Mouse (Mus musculus) heart, postnatal 0 days (tissue): ENCODE data around the gene Clec4f. TPM values are rescaled to one million over a fixed set of nuclear protein-coding genes. Genes with fewer than 3 reads are reported as not detected.

ENCODE experiments used
- ATAC-seq: fragments of 200-750 bp; cut with Nextera tagmentation; 2 replicates; pipeline ENCODE4 v1.8.0; 2017; ENCODE audit warnings: low read depth, moderate number of reproducible peaks, moderate library complexity; ENCODE audit not compliant: insufficient read depth
- DNase-seq: peaks from one replicate; pipeline ENCODE4 v3.0.0-alpha.2; 2016; ENCODE audit warnings: low spot score
- H3K27ac ChIP-seq: fragments of 300-500 bp; sonication (generic); 2 replicates; pipeline ENCODE4 v1.5.1; 2014; ENCODE audit warnings: low read depth, mild to moderate bottlenecking
- H3K27me3 ChIP-seq: fragments of 300-500 bp; sonication (generic); 2 replicates; pipeline ENCODE4 v1.6.1; 2014; ENCODE audit warnings: low read length, mixed read lengths; ENCODE audit not compliant: control insufficient read depth, insufficient read depth
- H3K36me3 ChIP-seq: fragments of 300-500 bp; sonication (generic); replicated peaks from 2 replicates; pipeline ENCODE4 v1.6.1; 2014; ENCODE audit warnings: low read length, mixed read lengths; ENCODE audit not compliant: control insufficient read depth, insufficient read depth
- H3K4me1 ChIP-seq: fragments of 300-500 bp; sonication (generic); 2 replicates; pipeline ENCODE4 v1.6.1; 2014; ENCODE audit warnings: antibody characterized with exemption; ENCODE audit not compliant: control insufficient read depth, insufficient read depth
- H3K4me2 ChIP-seq: fragments of 300-500 bp; sonication (generic); 2 replicates; pipeline ENCODE4 v1.6.1; 2014; ENCODE audit warnings: low read depth, mild to moderate bottlenecking, low read length, moderate library complexity
- H3K4me3 ChIP-seq: fragments of 300-500 bp; sonication (generic); 2 replicates; pipeline ENCODE4 v1.5.1; 2014; ENCODE audit warnings: low read depth, low read length
- H3K9ac ChIP-seq: fragments of 300-500 bp; sonication (generic); replicated peaks from 2 replicates; pipeline ENCODE4 v1.6.1; 2014; ENCODE audit warnings: low read depth, low read length, mixed read lengths
- H3K9me3 ChIP-seq: fragments of 300-500 bp; sonication (generic); replicated peaks from 2 replicates; pipeline ENCODE4 v1.6.1; 2016; ENCODE audit warnings: low read length; ENCODE audit not compliant: control insufficient read depth
- CTCF ChIP-seq: IDR thresholded peaks from 2 replicates; pipeline ENCODE4 v1.5.1; 2016; ENCODE audit warnings: antibody characterized with exemption, control low read depth, low read depth
- EP300 ChIP-seq: IDR thresholded peaks from 2 replicates; pipeline ENCODE4 v1.6.1; 2016; ENCODE audit warnings: antibody characterized with exemption, low read depth
- WGBS: fragments of 180-500 bp; shearing (Covaris S2); extraction: QIAGEN DNeasy Blood & Tissue Kit; methylation state at CpG from one replicate; pipeline ENCODE4 v1.1.7; 2014; 5-methylcytosine and 5-hydroxymethylcytosine counted together
- polyA plus RNA-seq: library from polyadenylated mRNA; unstranded; fragments of >200 nt; fragmentation: Nextera tagmentation; extraction: Ambion mirVana; gene quantifications from 2 replicates; pipeline ENCODE4 v1.2.1, GENCODE M21; 2015
- total RNA-seq: library from RNA; depleted of rRNA; stranded (reverse); fragments of >200 nt; gene quantifications from 2 replicates; pipeline ENCODE4 v1.2.3, GENCODE M21; 2014; ENCODE audit warnings: low replicate concordance; rRNA removed

The Clec4f gene
- total and polyA plus RNA-seq, 2 experiments from 2014 or later, result 0.59 TPM; not detected in 1

DNA sequence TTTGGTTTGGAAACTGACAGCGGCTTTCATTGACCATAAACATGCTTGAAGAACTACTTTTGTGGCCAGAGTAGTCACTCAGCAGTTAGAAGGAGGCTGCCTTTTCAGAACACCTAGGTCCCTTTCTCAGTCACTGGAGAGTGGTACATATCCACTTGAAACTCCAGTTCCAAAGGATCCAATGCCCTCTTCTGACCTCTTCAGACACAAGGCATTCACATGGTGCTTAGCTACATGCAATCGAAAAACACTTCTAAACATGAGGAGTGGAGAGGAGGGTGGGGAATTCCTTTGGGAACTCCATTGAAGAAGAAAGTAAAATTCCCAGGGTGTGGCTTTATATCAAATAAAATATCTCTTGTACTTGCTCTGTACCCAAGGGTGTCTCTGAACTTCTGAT is 61.0 kb downstream of the Clec4f start:
- no peak overlapping the region for H3K9ac ChIP-seq
- H3K4me2 ChIP-seq, result no peak overlapping the region
- no peaks in the 10 kb centered on the region for H3K27me3 ChIP-seq
- DNase-seq, result no peak
- WGBS, result 93% methylated on average over 2 of the region's 2 CpGs
- ATAC-seq, result no peak
- no peak overlapping the region for H3K4me3 ChIP-seq
- no peaks in the 10 kb centered on the region for H3K36me3 ChIP-seq
- H3K27ac ChIP-seq, result no peak overlapping the region
- TF ChIP-seq EP300 (no peak), CTCF (no peak)
- peaks cover 28% of the 10 kb centered on the region for H3K4me1 ChIP-seq
- H3K9me3 ChIP-seq, result no peaks in the 10 kb centered on the region

Other genes with a start within 250 kb of the Clec4f start
- gene Tet3, start 197.1 kb downstream of the Clec4f start, total RNA-seq, result 14.1 and 17.3 TPM in 2 replicates
- 16.4 and 17.2 TPM in 2 replicates for gene Tet3, start 197.1 kb downstream of the Clec4f start, polyA plus RNA-seq
- gene Dguok, start 149.2 kb downstream of the Clec4f start, total RNA-seq, result 21.4 and 25.2 TPM in 2 replicates
- gene Dguok, start 149.2 kb downstream of the Clec4f start, polyA plus RNA-seq, result 51.7 and 58.4 TPM in 2 replicates
- 15.0 and 831 TPM in 2 replicates for gene Actg2, start 119.9 kb downstream of the Clec4f start, total RNA-seq
- gene Actg2, start 119.9 kb downstream of the Clec4f start, polyA plus RNA-seq, result 7.0 and 9.9 TPM in 2 replicates
- 1.2 and 1.5 TPM in 2 replicates for gene Stambp, start 83.5 kb downstream of the Clec4f start, total RNA-seq
- gene Stambp, start 83.5 kb downstream of the Clec4f start, polyA plus RNA-seq, result 22.9 and 24.6 TPM in 2 replicates
- gene Cd207, start 21.7 kb upstream of the Clec4f start, total RNA-seq, result 0.11 and 0.19 TPM in 2 replicates
- 0.75 and 1.2 TPM in 2 replicates for gene Cd207, start 21.7 kb upstream of the Clec4f start, polyA plus RNA-seq
- not detected in 2 replicates for gene Vax2, start 55.1 kb upstream of the Clec4f start, total RNA-seq
- not detected in 2 replicates for gene Vax2, start 55.1 kb upstream of the Clec4f start, polyA plus RNA-seq
- 0.15 and 4.1 TPM in 2 replicates for gene Atp6v1b1, start 86.8 kb upstream of the Clec4f start, total RNA-seq
- 0.10 TPM in 1 of 2 replicates, not detected in the other for gene Atp6v1b1, start 86.8 kb upstream of the Clec4f start, polyA plus RNA-seq
- not detected in 2 replicates for gene Ankrd53, start 106.5 kb upstream of the Clec4f start, total RNA-seq
- 0.16 TPM in 2 replicates for gene Ankrd53, start 106.5 kb upstream of the Clec4f start, polyA plus RNA-seq
- gene Tex261, start 119.6 kb upstream of the Clec4f start, total RNA-seq, result 78.9 and 85.9 TPM in 2 replicates
- gene Tex261, start 119.6 kb upstream of the Clec4f start, polyA plus RNA-seq, result 102 and 109 TPM in 2 replicates
- 44.3 and 50.9 TPM in 2 replicates for gene Nagk, start 138.8 kb upstream of the Clec4f start, total RNA-seq
- 65.3 and 70.9 TPM in 2 replicates for gene Nagk, start 138.8 kb upstream of the Clec4f start, polyA plus RNA-seq
- gene Paip2b, start 175.6 kb upstream of the Clec4f start, total RNA-seq, result 26.8 and 40.2 TPM in 2 replicates
- gene Paip2b, start 175.6 kb upstream of the Clec4f start, polyA plus RNA-seq, result 11.6 and 13.0 TPM in 2 replicates
- gene Zfp638, start 210.9 kb upstream of the Clec4f start, total RNA-seq, result 40.4 and 92.4 TPM in 2 replicates
- gene Zfp638, start 210.9 kb upstream of the Clec4f start, polyA plus RNA-seq, result 28.5 and 31.9 TPM in 2 replicates